Mouse (Mus musculus): ENCODE results near the gene Itgb2l. TPM values are rescaled to one million over a fixed set of nuclear protein-coding genes. Genes with fewer than 3 reads are reported as not detected.

The Itgb2l gene
- polyA plus RNA-seq, 1 experiment from 2014 or later = 0.46 TPM

GRCm38 (mm10) chr16:96402294-96402693 lies 41.1 kb downstream of the Itgb2l start:
- Histone ChIP-seq H3K9me3 (ENCODE audit: control insufficient read depth, low read length) (no peaks in the 10 kb centered on the region), H3K36me3 (ENCODE audit: control insufficient read depth, insufficient read depth, low read length) (no peaks in the 10 kb centered on the region), H3K27me3 (ENCODE audit: control insufficient read depth, insufficient read depth, low read depth, low read length) (no peaks in the 10 kb centered on the region), H3K4me1 (replicated peaks; ENCODE audit: control insufficient read depth, insufficient read depth, low read length) (no peaks in the 10 kb centered on the region), H3K4me2 (ENCODE audit: low read depth, low read length) (no peak overlapping the region), H3K4me3 (ENCODE audit: low read length) (no peak overlapping the region), H3K9ac (ENCODE audit: low read length) (no peak overlapping the region), H3K27ac (ENCODE audit: low read length) (no peak overlapping the region)
- no peak for ATAC-seq (ENCODE audit: low read depth)
- WGBS = 64% methylated on average over 6 of the region's 6 CpGs

GRCm38 (mm10) chr16:96400046-96400445 lies 43.4 kb downstream of the Itgb2l start:
- Histone ChIP-seq H3K27ac (ENCODE audit: low read length) (no peak overlapping the region), H3K4me3 (ENCODE audit: low read length) (no peak overlapping the region), H3K36me3 (ENCODE audit: control insufficient read depth, insufficient read depth, low read length) (no peaks in the 10 kb centered on the region), H3K9ac (ENCODE audit: low read length) (no peak overlapping the region), H3K27me3 (ENCODE audit: control insufficient read depth, insufficient read depth, low read depth, low read length) (no peaks in the 10 kb centered on the region), H3K9me3 (ENCODE audit: control insufficient read depth, low read length) (no peaks in the 10 kb centered on the region), H3K4me1 (replicated peaks; ENCODE audit: control insufficient read depth, insufficient read depth, low read length) (no peaks in the 10 kb centered on the region), H3K4me2 (ENCODE audit: low read depth, low read length) (no peak overlapping the region)
- no peak for ATAC-seq (ENCODE audit: low read depth)
- WGBS = 71% methylated on average over 4 of the region's 4 CpGs

GRCm38 (mm10) chr16:96398806-96399205 lies 44.6 kb downstream of the Itgb2l start:
- no peaks in the 10 kb centered on the region for H3K4me1 ChIP-seq (replicated peaks; ENCODE audit: control insufficient read depth, insufficient read depth, low read length)
- no peaks in the 10 kb centered on the region for H3K27me3 ChIP-seq (ENCODE audit: control insufficient read depth, insufficient read depth, low read depth, low read length)
- 74% methylated on average over 3 of the region's 3 CpGs for WGBS
- no peak for ATAC-seq (ENCODE audit: low read depth)
- H3K9me3 ChIP-seq (ENCODE audit: control insufficient read depth, low read length) = no peaks in the 10 kb centered on the region
- no peak overlapping the region for H3K4me2 ChIP-seq (ENCODE audit: low read depth, low read length)
- no peak overlapping the region for H3K27ac ChIP-seq (ENCODE audit: low read length)
- H3K36me3 ChIP-seq (ENCODE audit: control insufficient read depth, insufficient read depth, low read length) = no peaks in the 10 kb centered on the region
- no peak overlapping the region for H3K9ac ChIP-seq (ENCODE audit: low read length)
- H3K4me3 ChIP-seq (ENCODE audit: low read length) = no peak overlapping the region

GRCm38 (mm10) chr16:96396013-96396650 lies 47.3 kb downstream of the Itgb2l start:
- 65% methylated on average over 9 of the region's 9 CpGs for WGBS
- Histone ChIP-seq H3K4me1 (replicated peaks; ENCODE audit: control insufficient read depth, insufficient read depth, low read length) (no peaks in the 10 kb centered on the region), H3K4me2 (ENCODE audit: low read depth, low read length) (no peak overlapping the region), H3K27ac (ENCODE audit: low read length) (no peak overlapping the region), H3K9ac (ENCODE audit: low read length) (no peak overlapping the region), H3K27me3 (ENCODE audit: control insufficient read depth, insufficient read depth, low read depth, low read length) (no peaks in the 10 kb centered on the region), H3K36me3 (ENCODE audit: control insufficient read depth, insufficient read depth, low read length) (no peaks in the 10 kb centered on the region), H3K9me3 (ENCODE audit: control insufficient read depth, low read length) (no peaks in the 10 kb centered on the region), H3K4me3 (ENCODE audit: low read length) (no peak overlapping the region)
- no peak for ATAC-seq (ENCODE audit: low read depth)

GRCm38 (mm10) chr16:96395516-96395915 lies 47.9 kb downstream of the Itgb2l start:
- no peak for ATAC-seq (ENCODE audit: low read depth)
- Histone ChIP-seq H3K36me3 (ENCODE audit: control insufficient read depth, insufficient read depth, low read length) (no peaks in the 10 kb centered on the region), H3K9ac (ENCODE audit: low read length) (no peak overlapping the region), H3K4me3 (ENCODE audit: low read length) (no peak overlapping the region), H3K27ac (ENCODE audit: low read length) (no peak overlapping the region), H3K9me3 (ENCODE audit: control insufficient read depth, low read length) (no peaks in the 10 kb centered on the region), H3K4me2 (ENCODE audit: low read depth, low read length) (no peak overlapping the region), H3K27me3 (ENCODE audit: control insufficient read depth, insufficient read depth, low read depth, low read length) (no peaks in the 10 kb centered on the region), H3K4me1 (replicated peaks; ENCODE audit: control insufficient read depth, insufficient read depth, low read length) (no peaks in the 10 kb centered on the region)
- 62% methylated on average over 4 of the region's 4 CpGs for WGBS

GRCm38 (mm10) chr16:96391070-96391469 lies 52.3 kb downstream of the Itgb2l start:
- Histone ChIP-seq H3K4me3 (ENCODE audit: low read length) (no peak overlapping the region), H3K9ac (ENCODE audit: low read length) (no peak overlapping the region), H3K27ac (ENCODE audit: low read length) (no peak overlapping the region), H3K4me2 (ENCODE audit: low read depth, low read length) (no peak overlapping the region), H3K27me3 (ENCODE audit: control insufficient read depth, insufficient read depth, low read depth, low read length) (no peaks in the 10 kb centered on the region), H3K4me1 (replicated peaks; ENCODE audit: control insufficient read depth, insufficient read depth, low read length) (no peaks in the 10 kb centered on the region), H3K9me3 (ENCODE audit: control insufficient read depth, low read length) (no peaks in the 10 kb centered on the region), H3K36me3 (ENCODE audit: control insufficient read depth, insufficient read depth, low read length) (no peaks in the 10 kb centered on the region)
- no peak for ATAC-seq (ENCODE audit: low read depth)

GRCm38 (mm10) chr16:96388481-96388880 lies 54.9 kb downstream of the Itgb2l start:
- no peak for ATAC-seq (ENCODE audit: low read depth)
- Histone ChIP-seq H3K4me2 (ENCODE audit: low read depth, low read length) (no peak overlapping the region), H3K9ac (ENCODE audit: low read length) (no peak overlapping the region), H3K4me1 (replicated peaks; ENCODE audit: control insufficient read depth, insufficient read depth, low read length) (no peaks in the 10 kb centered on the region), H3K36me3 (ENCODE audit: control insufficient read depth, insufficient read depth, low read length) (no peaks in the 10 kb centered on the region), H3K27me3 (ENCODE audit: control insufficient read depth, insufficient read depth, low read depth, low read length) (no peaks in the 10 kb centered on the region), H3K27ac (ENCODE audit: low read length) (no peak overlapping the region), H3K9me3 (ENCODE audit: control insufficient read depth, low read length) (no peaks in the 10 kb centered on the region), H3K4me3 (ENCODE audit: low read length) (no peak overlapping the region)
- WGBS = 73% methylated on average over 5 of the region's 5 CpGs

- Histone ChIP-seq H3K9ac (ENCODE audit: low read length) (no peak overlapping the region), H3K27ac (ENCODE audit: low read length) (no peak overlapping the region), H3K9me3 (ENCODE audit: control insufficient read depth, low read length) (no peaks in the 10 kb centered on the region), H3K4me1 (replicated peaks; ENCODE audit: control insufficient read depth, insufficient read depth, low read length) (no peaks in the 10 kb centered on the region), H3K4me2 (ENCODE audit: low read depth, low read length) (no peak overlapping the region), H3K36me3 (ENCODE audit: control insufficient read depth, insufficient read depth, low read length) (no peaks in the 10 kb centered on the region), H3K27me3 (ENCODE audit: control insufficient read depth, insufficient read depth, low read depth, low read length) (no peaks in the 10 kb centered on the region), H3K4me3 (ENCODE audit: low read length) (no peak overlapping the region)
- 79% methylated on average over 6 of the region's 6 CpGs for WGBS
- ATAC-seq (ENCODE audit: low read depth) = no peak
Observed at GRCm38 (mm10) chr16:96387685-96388371, 55.6 kb downstream of the Itgb2l start.

- Histone ChIP-seq H3K4me3 (ENCODE audit: low read length) (no peak overlapping the region), H3K9me3 (ENCODE audit: control insufficient read depth, low read length) (no peaks in the 10 kb centered on the region), H3K9ac (ENCODE audit: low read length) (no peak overlapping the region), H3K4me1 (replicated peaks; ENCODE audit: control insufficient read depth, insufficient read depth, low read length) (no peaks in the 10 kb centered on the region), H3K27ac (ENCODE audit: low read length) (no peak overlapping the region), H3K4me2 (ENCODE audit: low read depth, low read length) (no peak overlapping the region), H3K36me3 (ENCODE audit: control insufficient read depth, insufficient read depth, low read length) (no peaks in the 10 kb centered on the region), H3K27me3 (ENCODE audit: control insufficient read depth, insufficient read depth, low read depth, low read length) (no peaks in the 10 kb centered on the region)
- ATAC-seq (ENCODE audit: low read depth) = no peak
Observed at GRCm38 (mm10) chr16:96384741-96385140, 58.7 kb downstream of the Itgb2l start.
